Mouse (Mus musculus) G1E (cell line): ENCODE measurements around the gene Cldn19.

Experiments used
- CTCF ChIP-seq: IDR thresholded peaks from 2 replicates; pipeline ENCODE4 v1.5.1; 2012; ENCODE audit warnings: low read depth, low read length, inconsistent platforms, mixed read lengths
- GATA1 ChIP-seq: IDR thresholded peaks from 2 replicates; pipeline ENCODE4 v1.6.1; 2012; ENCODE audit warnings: borderline replicate concordance, low read length, inconsistent platforms, mixed read lengths
- POLR2AphosphoS5 ChIP-seq: IDR thresholded peaks from 2 replicates; pipeline ENCODE4 v1.6.1; 2012; ENCODE audit warnings: low read depth, low read length, inconsistent platforms; ENCODE audit not compliant: insufficient replicate concordance
- TAL1 ChIP-seq: conservative IDR thresholded peaks from 2 replicates; pipeline ENCODE4 v1.6.1; 2012; ENCODE audit warnings: low read depth, low read length, inconsistent platforms, mixed read lengths

GRCm38 (mm10) chr4:119239181-119239682 is 16.0 kb upstream of the Cldn19 start:
- peak; percentile 88 for TF ChIP-seq CTCF
- no peak for TF ChIP-seq TAL1
- TF ChIP-seq GATA1 = no peak
- no peak for TF ChIP-seq POLR2AphosphoS5
